Mouse (Mus musculus): ENCODE results near the gene Zdhhc16.

Zdhhc16 gene

GRCm38 (mm10) chr19:41933179-41934086 is at the start of gene Zdhhc16, which contains the start of gene Exosc1:
Gene Zdhhc16 (plus strand): TSS chr19:41933480.
Gene Exosc1 (minus strand): TSS chr19:41933423.
- peak; percentile 98 to 99 for DNase-seq

- no peak for DNase-seq
Measured at GRCm38 (mm10) chr19:41883882-41884281, 49.4 kb upstream of the Zdhhc16 start.

GRCm38 (mm10) chr19:41888191-41888590 is 45.1 kb upstream of the Zdhhc16 start:
- no peak for DNase-seq

GRCm38 (mm10) chr19:41894959-41895358 is 38.3 kb upstream of the Zdhhc16 start:
- no peak for DNase-seq

- DNase-seq: peak; percentile 89 to 92
Measured at GRCm38 (mm10) chr19:41895460-41896318, 37.6 kb upstream of the Zdhhc16 start, which contains the start of gene Rrp12. Gene Rrp12 (minus strand): TSS chr19:41896173.

GRCm38 (mm10) chr19:41896319-41896711 is 37.0 kb upstream of the Zdhhc16 start:
- DNase-seq: no peak

GRCm38 (mm10) chr19:41898860-41899259 is 34.4 kb upstream of the Zdhhc16 start:
- DNase-seq: peak; percentile 58 to 75

GRCm38 (mm10) chr19:41900495-41901090 is 32.7 kb upstream of the Zdhhc16 start:
- DNase-seq: no peak

GRCm38 (mm10) chr19:41901696-41902095 is 31.6 kb upstream of the Zdhhc16 start:
- peak in 1 of 2 experiments; percentile 12 for DNase-seq

- DNase-seq: no peak
Measured at GRCm38 (mm10) chr19:41902848-41903593, 30.3 kb upstream of the Zdhhc16 start.

- DNase-seq: no peak
Measured at GRCm38 (mm10) chr19:41905246-41905645, 28.0 kb upstream of the Zdhhc16 start.

- peak in 1 of 2 experiments; percentile 16 for DNase-seq
Measured at GRCm38 (mm10) chr19:41906311-41907078, 26.8 kb upstream of the Zdhhc16 start.

GRCm38 (mm10) chr19:41907079-41907760 is 26.1 kb upstream of the Zdhhc16 start:
- DNase-seq: peak; percentile 13 to 26

GRCm38 (mm10) chr19:41908736-41909135 is 24.5 kb upstream of the Zdhhc16 start:
- DNase-seq: peak in 1 of 2 experiments; percentile 25

GRCm38 (mm10) chr19:41910396-41910795 is 22.9 kb upstream of the Zdhhc16 start:
- no peak for DNase-seq

- DNase-seq: peak; percentile 98 to 99
Measured at GRCm38 (mm10) chr19:41911178-41912073, 21.9 kb upstream of the Zdhhc16 start, which contains the start of gene Pgam1. Gene Pgam1 (plus strand): TSS chr19:41911923.

- DNase-seq: peak; percentile 66
Measured at GRCm38 (mm10) chr19:41912121-41913080, 20.9 kb upstream of the Zdhhc16 start.
